Mouse (Mus musculus) lung, postnatal 0 days (tissue): ENCODE measurements at regions not wholly inside any gene's neighbourhood (a gene's known extent, or its start where the extent isn't known, plus 50 kb on each side); places are given as distances from the start of the nearest gene placed in this dataset.

Experiments
- ATAC-seq: fragments of 200-750 bp; cut with Nextera tagmentation; 2 replicates; pipeline ENCODE4 v1.8.0; 2017; ENCODE audit warnings: moderate library complexity
- DNase-seq: peaks from one replicate; pipeline ENCODE4 v3.0.0-alpha.2; 2016; ENCODE audit warnings: low spot score
- H3K27ac ChIP-seq: fragments of 300-500 bp; sonication (generic); 2 replicates; pipeline ENCODE4 v1.5.1; 2014; ENCODE audit warnings: antibody characterized with exemption, mild to moderate bottlenecking, low read length, mixed read lengths
- H3K27me3 ChIP-seq: fragments of 300-500 bp; sonication (generic); replicated peaks from 2 replicates; pipeline ENCODE4 v1.6.1; 2014; ENCODE audit warnings: low read length, mixed read lengths; ENCODE audit not compliant: insufficient read depth
- H3K36me3 ChIP-seq: fragments of 300-500 bp; sonication (generic); 2 replicates; pipeline ENCODE4 v1.6.1; 2014; ENCODE audit warnings: low read length, mixed read lengths; ENCODE audit not compliant: insufficient read depth
- H3K4me1 ChIP-seq: fragments of 300-500 bp; sonication (generic); 2 replicates; pipeline ENCODE4 v1.6.1; 2014; ENCODE audit warnings: antibody characterized with exemption, low read depth, low read length, mixed read lengths; ENCODE audit not compliant: insufficient read depth
- H3K4me2 ChIP-seq: fragments of 300-500 bp; sonication (generic); replicated peaks from 2 replicates; pipeline ENCODE4 v1.6.1; 2014; ENCODE audit warnings: low read depth, mild to moderate bottlenecking, low read length, moderate library complexity, mixed read lengths
- H3K4me3 ChIP-seq: fragments of 300-500 bp; sonication (generic); 2 replicates; pipeline ENCODE4 v1.5.1; 2014; ENCODE audit warnings: low read depth, low read length
- H3K9ac ChIP-seq: fragments of 300-500 bp; sonication (generic); replicated peaks from 2 replicates; pipeline ENCODE4 v1.6.1; 2014; ENCODE audit warnings: low read depth, mild to moderate bottlenecking
- H3K9me3 ChIP-seq: fragments of 300-500 bp; sonication (generic); 2 replicates; pipeline ENCODE4 v1.6.1; 2016; ENCODE audit warnings: low read length, mixed read lengths
- CTCF ChIP-seq: IDR thresholded peaks from 2 replicates; pipeline ENCODE4 v1.5.1; 2016; ENCODE audit warnings: antibody characterized with exemption, mild to moderate bottlenecking
- EP300 ChIP-seq: IDR thresholded peaks from 2 replicates; pipeline ENCODE4 v1.6.1; 2016; ENCODE audit warnings: antibody characterized with exemption, mild to moderate bottlenecking, control low read depth
- WGBS: fragments of 180-500 bp; shearing (Covaris S2); extraction: QIAGEN DNeasy Blood & Tissue Kit; methylation state at CpG from one replicate; pipeline ENCODE4 v1.1.7; 2014; 5-methylcytosine and 5-hydroxymethylcytosine counted together

DNA sequence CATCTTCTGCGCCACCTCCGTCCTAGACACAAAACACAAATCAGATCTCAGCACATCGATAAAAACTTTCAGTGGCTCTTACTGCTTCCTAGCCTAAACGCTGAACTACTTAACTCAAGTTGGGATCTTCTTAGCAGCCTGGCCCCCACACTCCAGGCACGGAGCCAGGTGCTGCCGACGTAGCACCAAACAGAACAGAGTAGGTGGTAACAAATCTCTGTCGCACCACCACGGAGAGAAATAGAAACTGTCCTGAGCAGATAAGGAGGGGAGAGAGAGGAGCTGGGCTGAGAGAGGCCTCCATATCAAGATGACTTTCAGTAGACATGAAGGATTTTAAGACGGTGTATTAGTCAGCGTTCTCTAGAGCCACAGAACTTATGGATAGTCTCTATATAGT lies 360.1 kb upstream of the Trpc7 start:
- H3K27me3 ChIP-seq: no peaks in the 10 kb centered on the region
- H3K9me3 ChIP-seq: no peaks in the 10 kb centered on the region
- no peak overlapping the region for H3K9ac ChIP-seq
- TF ChIP-seq EP300: no peak
- no peak for TF ChIP-seq CTCF
- no peaks in the 10 kb centered on the region for H3K4me1 ChIP-seq
- ATAC-seq (no peak), DNase-seq (no peak)
- 67% methylated on average over 11 of the region's 11 CpGs for WGBS
- H3K27ac ChIP-seq: no peak overlapping the region
- no peaks in the 10 kb centered on the region for H3K36me3 ChIP-seq
- H3K4me2 ChIP-seq: no peak overlapping the region
- H3K4me3 ChIP-seq: no peak overlapping the region

DNA sequence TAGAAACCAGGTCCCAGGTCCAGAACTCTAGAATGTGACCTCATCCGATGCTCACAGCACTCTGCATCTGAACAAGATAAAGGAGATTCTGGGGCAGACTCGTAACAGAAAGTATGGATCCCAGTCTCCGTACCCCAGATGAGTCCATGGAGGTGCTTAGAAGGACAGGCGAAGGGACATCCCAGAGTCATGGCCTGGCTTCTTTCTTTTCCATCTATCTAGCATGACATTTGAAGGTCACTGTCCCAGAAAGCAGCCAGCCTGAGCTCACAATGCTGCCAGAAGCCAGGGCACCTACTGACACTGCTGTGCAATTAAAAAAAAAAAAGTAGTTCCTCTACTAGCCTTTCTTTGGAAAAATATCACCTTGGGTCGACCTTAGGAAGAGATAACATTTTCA lies 354.1 kb upstream of the Trpc7 start:
- no peak overlapping the region for H3K27ac ChIP-seq
- no peaks in the 10 kb centered on the region for H3K9me3 ChIP-seq
- no peaks in the 10 kb centered on the region for H3K27me3 ChIP-seq
- TF ChIP-seq EP300 (no peak), CTCF (no peak)
- no peak overlapping the region for H3K4me3 ChIP-seq
- no peak overlapping the region for H3K4me2 ChIP-seq
- no peak overlapping the region for H3K9ac ChIP-seq
- DNase-seq: no peak
- no peaks in the 10 kb centered on the region for H3K4me1 ChIP-seq
- WGBS: 74% methylated on average over 5 of the region's 5 CpGs
- no peak for ATAC-seq
- no peaks in the 10 kb centered on the region for H3K36me3 ChIP-seq

DNA sequence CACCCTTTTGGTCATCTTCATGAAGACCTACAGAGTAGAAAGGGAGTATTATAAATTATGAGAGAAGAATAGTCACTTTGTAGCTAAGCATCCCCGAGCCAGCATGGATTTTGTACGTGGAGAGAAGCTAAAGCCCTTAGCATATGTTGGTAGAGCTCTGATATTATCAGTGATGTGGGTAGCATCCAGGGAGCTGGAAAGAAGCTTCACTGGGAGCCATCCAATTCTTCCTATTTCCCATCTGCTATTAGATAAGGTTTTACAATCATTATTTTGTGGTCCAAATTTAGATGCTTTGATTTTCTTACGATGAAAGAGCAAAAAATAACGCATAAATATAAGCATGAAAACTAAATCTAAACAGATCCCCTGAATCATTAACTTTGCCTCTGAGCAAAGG lies 353.6 kb upstream of the Trpc7 start:
- H3K27ac ChIP-seq: no peak overlapping the region
- H3K4me1 ChIP-seq: no peaks in the 10 kb centered on the region
- H3K4me3 ChIP-seq: no peak overlapping the region
- H3K4me2 ChIP-seq: no peak overlapping the region
- no peak for TF ChIP-seq CTCF
- TF ChIP-seq EP300: no peak
- no peaks in the 10 kb centered on the region for H3K9me3 ChIP-seq
- ATAC-seq (no peak), DNase-seq (no peak)
- no peaks in the 10 kb centered on the region for H3K27me3 ChIP-seq
- no peaks in the 10 kb centered on the region for H3K36me3 ChIP-seq
- H3K9ac ChIP-seq: no peak overlapping the region
- 77% methylated on average over 4 of the region's 4 CpGs for WGBS

DNA sequence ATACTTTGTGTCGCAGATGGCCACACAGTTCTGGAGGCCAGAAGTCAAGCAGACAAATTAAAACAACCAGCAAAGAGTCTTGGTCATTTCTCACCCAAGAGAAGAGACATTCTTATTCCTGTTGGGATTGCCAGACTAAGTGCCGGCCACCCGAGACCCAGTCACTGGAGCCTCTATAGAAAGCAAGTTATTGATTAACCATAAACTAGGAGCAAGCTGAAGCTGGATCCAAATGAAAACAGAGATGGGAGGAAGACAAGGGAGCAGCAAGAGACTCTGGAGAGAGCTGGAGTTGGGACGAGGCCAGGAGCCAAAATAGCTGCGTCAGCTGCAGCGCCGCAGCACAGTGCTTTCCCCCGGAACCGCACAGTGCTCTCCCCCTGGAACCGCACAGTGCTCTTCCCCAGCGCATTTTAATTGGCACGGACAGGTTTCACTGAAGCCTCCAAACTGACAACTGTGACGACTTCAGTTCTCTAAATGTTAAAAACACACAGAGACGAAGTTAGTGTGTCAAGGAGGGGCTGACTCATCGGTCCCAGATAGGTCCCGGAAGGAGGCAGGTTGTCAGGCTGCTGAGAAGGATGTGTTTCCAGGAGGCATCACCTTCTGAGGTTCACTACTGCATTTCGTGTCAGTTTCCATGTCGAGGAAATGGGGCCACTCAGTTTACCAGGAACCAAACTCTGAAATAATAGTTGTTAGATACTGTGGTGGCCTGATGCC lies 350.6 kb upstream of the Trpc7 start:
- no peaks in the 10 kb centered on the region for H3K4me1 ChIP-seq
- DNase-seq (no peak), ATAC-seq (no peak)
- no peak overlapping the region for H3K9ac ChIP-seq
- WGBS: 64% methylated on average over 18 of the region's 18 CpGs
- no peaks in the 10 kb centered on the region for H3K36me3 ChIP-seq
- no peak overlapping the region for H3K27ac ChIP-seq
- H3K27me3 ChIP-seq: no peaks in the 10 kb centered on the region
- H3K9me3 ChIP-seq: no peaks in the 10 kb centered on the region
- TF ChIP-seq EP300 (no peak), CTCF (no peak)
- no peak overlapping the region for H3K4me2 ChIP-seq
- H3K4me3 ChIP-seq: no peak overlapping the region

DNA sequence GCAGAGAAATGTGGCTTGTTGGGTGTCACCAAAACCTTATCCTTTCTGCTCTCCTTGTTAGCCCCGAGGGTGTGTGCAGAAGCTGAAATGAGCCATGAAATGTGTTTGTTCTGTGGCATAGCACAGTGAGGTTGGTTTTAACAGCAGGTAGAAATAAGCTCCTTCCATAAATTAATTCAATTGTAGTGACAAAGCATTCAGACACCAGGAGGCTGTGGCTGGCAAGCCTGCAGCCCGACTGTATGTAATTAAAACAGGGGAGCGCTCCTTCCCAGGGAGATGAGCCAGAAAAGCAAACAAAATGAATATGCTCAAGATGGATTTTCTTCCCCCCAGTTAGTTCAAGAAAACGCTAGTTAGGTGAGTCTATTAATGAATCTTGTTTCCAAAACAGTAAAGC lies 341.1 kb upstream of the Trpc7 start:
- peaks cover 6% of the 10 kb centered on the region; the same call in 1 of the 2 replicates for H3K4me1 ChIP-seq
- H3K27me3 ChIP-seq: no peaks in the 10 kb centered on the region
- H3K9ac ChIP-seq: no peak overlapping the region
- no peak overlapping the region for H3K27ac ChIP-seq
- no peak overlapping the region for H3K4me3 ChIP-seq
- no peaks in the 10 kb centered on the region for H3K36me3 ChIP-seq
- H3K9me3 ChIP-seq: no peaks in the 10 kb centered on the region
- DNase-seq: no peak
- 37% methylated on average over 4 of the region's 4 CpGs for WGBS
- ATAC-seq: no peak
- TF ChIP-seq EP300 (no peak), CTCF (no peak)
- no peak overlapping the region for H3K4me2 ChIP-seq

DNA sequence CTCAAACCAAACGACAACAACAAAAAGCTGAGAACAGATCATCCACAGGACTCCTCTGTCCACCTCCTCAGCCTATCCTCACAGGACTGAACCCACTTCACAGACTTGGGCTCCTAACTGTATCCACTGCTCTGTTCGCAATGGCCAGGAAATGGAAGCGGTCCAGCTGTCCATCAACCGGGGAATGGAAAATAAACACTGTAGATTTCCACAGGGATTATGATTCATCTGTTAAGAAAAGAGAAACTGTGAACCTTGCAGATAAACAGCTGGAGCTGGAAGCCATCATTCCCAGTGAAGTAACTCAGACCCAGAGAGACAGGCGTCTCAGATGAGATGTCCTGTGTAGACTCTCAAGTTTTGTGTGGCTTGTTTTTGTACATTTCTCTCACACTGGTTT lies 340.4 kb upstream of the Trpc7 start:
- TF ChIP-seq EP300 (0 out of 2 replicates have a peak, but pooled peaks have one; percentile 16), CTCF (no peak)
- Histone ChIP-seq H3K27me3 (no peaks in the 10 kb centered on the region), H3K9ac (no peak overlapping the region), H3K4me2 (no peak overlapping the region), H3K4me1 (peaks cover 6% of the 10 kb centered on the region; the same call in 1 of the 2 replicates), H3K36me3 (no peaks in the 10 kb centered on the region), H3K9me3 (no peaks in the 10 kb centered on the region), H3K4me3 (no peak overlapping the region), H3K27ac (no peak overlapping the region)
- WGBS: 34% methylated on average over 5 of the region's 5 CpGs
- peak; percentile 47 for ATAC-seq
- peak; percentile 73 for DNase-seq

DNA sequence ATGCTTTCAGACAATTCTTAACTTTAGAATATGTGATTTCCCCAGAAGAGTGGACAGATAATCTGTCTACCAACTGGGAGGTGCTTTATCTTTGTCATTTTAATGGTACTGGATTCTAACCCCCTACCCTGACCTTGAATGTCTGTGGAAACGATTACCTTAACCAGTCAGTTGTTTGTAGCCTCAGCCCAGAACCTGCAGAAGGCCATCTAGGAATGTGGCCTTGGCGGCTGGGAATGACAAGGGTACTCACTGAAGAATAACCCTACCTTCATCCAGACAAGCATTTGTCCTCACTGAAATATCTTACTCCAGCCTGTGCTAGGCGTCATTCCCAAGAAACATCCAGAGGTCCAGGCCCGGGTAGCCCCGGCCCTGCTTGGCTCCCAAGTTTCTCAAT lies 337.1 kb upstream of the Trpc7 start:
- no peak overlapping the region for H3K9ac ChIP-seq
- H3K27me3 ChIP-seq: no peaks in the 10 kb centered on the region
- H3K4me2 ChIP-seq: no peak overlapping the region
- ATAC-seq (no peak), DNase-seq (no peak)
- peaks cover 6% of the 10 kb centered on the region; the same call in 1 of the 2 replicates for H3K4me1 ChIP-seq
- no peaks in the 10 kb centered on the region for H3K9me3 ChIP-seq
- H3K27ac ChIP-seq: no peak overlapping the region
- no peak overlapping the region for H3K4me3 ChIP-seq
- H3K36me3 ChIP-seq: no peaks in the 10 kb centered on the region
- 79% methylated on average over 5 of the region's 5 CpGs for WGBS
- TF ChIP-seq EP300 (no peak), CTCF (no peak)
